Mouse (Mus musculus) liver, postnatal 0 days (tissue): Measurements from ENCODE around the gene Ccdc42.

Experiments
- CTCF ChIP-seq: sonication (generic); IDR thresholded peaks from 2 replicates; pipeline ENCODE4 v1.5.1; 2016; ENCODE audit warnings: antibody characterized with exemption, low read depth
- EP300 ChIP-seq: IDR thresholded peaks from 2 replicates; pipeline ENCODE4 v1.6.1; 2016; ENCODE audit warnings: antibody characterized with exemption, low read depth, mild to moderate bottlenecking

DNA sequence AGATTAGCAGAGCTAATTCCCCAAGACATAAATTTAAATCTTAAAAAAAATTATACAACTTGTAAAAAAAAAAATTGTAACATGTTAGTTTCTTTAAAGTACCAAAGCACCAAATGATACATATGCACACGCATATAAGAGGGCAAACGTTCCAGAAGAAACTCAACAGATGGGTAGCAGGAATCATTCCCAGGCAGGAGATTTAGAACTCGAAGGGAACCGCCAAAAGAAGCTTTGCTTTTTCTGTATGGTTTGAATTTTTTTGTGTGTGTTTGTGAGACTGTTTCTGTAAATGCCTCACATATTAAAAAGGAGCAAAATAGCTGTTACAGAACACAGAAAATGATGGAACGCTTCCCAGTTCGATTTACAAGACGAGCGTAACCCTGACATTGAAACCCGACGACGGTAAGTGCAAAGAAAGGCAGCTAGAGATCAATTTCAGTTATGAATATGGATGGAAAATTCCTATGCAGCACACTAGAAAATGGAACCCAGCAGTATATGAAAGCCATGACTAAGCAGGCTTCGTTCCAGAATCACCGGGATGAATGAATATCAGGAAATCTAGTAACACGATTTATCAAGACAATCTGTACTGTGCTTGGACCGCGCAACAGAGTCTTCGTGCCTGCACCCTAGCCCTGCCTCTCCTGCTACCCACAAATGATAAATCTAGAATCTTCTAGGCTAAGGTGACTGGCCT lies 44.9 kb downstream of the Ccdc42 start:
- TF ChIP-seq CTCF (no peak), EP300 (no peak)
